Mouse (Mus musculus) lung, embryonic 15.5 days (tissue): Measurements from ENCODE around the gene Ptprj. TPM values are rescaled to one million over a fixed set of nuclear protein-coding genes. Genes with fewer than 3 reads are reported as not detected.
A peak's percentile ranks its signal among the peaks of the same experiment; 100 is the strongest.

Experiments used
- ATAC-seq: fragments of 200-750 bp; cut with Nextera tagmentation; 2 replicates; pipeline ENCODE4 v1.8.0; 2017; ENCODE audit warnings: moderate number of reproducible peaks, borderline replicate concordance; ENCODE audit not compliant: low FRiP score, low TSS enrichment; ENCODE audit errors: extremely low read depth
- H3K27ac ChIP-seq: fragments of 300-500 bp; sonication (generic); 2 replicates; pipeline ENCODE4 v1.5.1; 2015; ENCODE audit warnings: moderate library complexity, mild to moderate bottlenecking, inconsistent platforms
- H3K27me3 ChIP-seq: fragments of 300-500 bp; sonication (generic); 2 replicates; pipeline ENCODE4 v1.6.1; 2015; ENCODE audit warnings: inconsistent platforms
- H3K36me3 ChIP-seq: fragments of 300-500 bp; sonication (generic); 2 replicates; pipeline ENCODE4 v1.6.1; 2015; ENCODE audit warnings: inconsistent platforms
- H3K4me1 ChIP-seq: fragments of 300-500 bp; sonication (generic); 2 replicates; pipeline ENCODE4 v1.6.1; 2015; ENCODE audit warnings: inconsistent platforms
- H3K4me2 ChIP-seq: fragments of 300-500 bp; sonication (generic); 2 replicates; pipeline ENCODE4 v1.6.1; 2015; ENCODE audit warnings: inconsistent platforms, mild to moderate bottlenecking, moderate library complexity
- H3K4me3 ChIP-seq: fragments of 300-500 bp; sonication (generic); 2 replicates; pipeline ENCODE4 v1.5.1; 2015; ENCODE audit warnings: mild to moderate bottlenecking, inconsistent platforms
- H3K9ac ChIP-seq: fragments of 300-500 bp; sonication (generic); 2 replicates; pipeline ENCODE4 v1.6.1; 2015; ENCODE audit warnings: inconsistent platforms
- H3K9me3 ChIP-seq: fragments of 300-500 bp; sonication (generic); 2 replicates; pipeline ENCODE4 v1.6.1; 2016; ENCODE audit warnings: inconsistent platforms
- WGBS: fragments of 180-500 bp; shearing (Covaris S2); methylation state at CpG from one replicate; pipeline ENCODE4 v1.1.7; 2015; 5-methylcytosine and 5-hydroxymethylcytosine counted together
- polyA plus RNA-seq: library from polyadenylated mRNA; unstranded; fragments of >200 nt; fragmentation: Nextera tagmentation; extraction: Ambion mirVana; gene quantifications from 2 replicates; pipeline ENCODE4 v1.2.1, GENCODE M21; 2015

Ptprj gene
- polyA plus RNA-seq, 1 experiment from 2014 or later: 3.4 TPM

DNA sequence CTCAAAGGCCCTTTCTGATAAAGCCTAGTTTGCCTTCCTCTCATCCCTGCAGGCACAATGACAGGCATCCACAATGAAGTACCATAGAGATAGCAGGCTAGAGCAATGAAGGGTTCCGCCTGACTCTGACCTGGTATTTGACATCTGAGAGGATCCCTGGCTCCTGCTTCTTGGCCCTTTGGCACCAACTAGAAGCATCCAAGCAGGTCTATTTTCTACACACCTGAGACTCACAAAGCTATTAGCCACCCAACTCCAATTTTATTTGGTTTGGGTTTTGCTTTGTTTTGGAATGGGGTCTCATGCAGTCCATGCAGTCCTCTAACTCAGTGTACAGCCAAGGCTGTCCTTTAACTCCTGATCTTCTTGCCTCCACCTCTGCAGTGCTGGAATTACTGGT is 7.7 kb upstream of the Ptprj start:
- Histone ChIP-seq H3K36me3 (no peaks in the 10 kb centered on the region), H3K4me1 (peaks cover 10% of the 10 kb centered on the region), H3K9me3 (no peaks in the 10 kb centered on the region), H3K9ac (no peak overlapping the region), H3K4me3 (no peak overlapping the region), H3K27ac (no peak overlapping the region), H3K4me2 (no peak overlapping the region), H3K27me3 (no peaks in the 10 kb centered on the region)
- WGBS: 79% methylated on average over 1 of the region's 1 CpGs
- no peak for ATAC-seq

DNA sequence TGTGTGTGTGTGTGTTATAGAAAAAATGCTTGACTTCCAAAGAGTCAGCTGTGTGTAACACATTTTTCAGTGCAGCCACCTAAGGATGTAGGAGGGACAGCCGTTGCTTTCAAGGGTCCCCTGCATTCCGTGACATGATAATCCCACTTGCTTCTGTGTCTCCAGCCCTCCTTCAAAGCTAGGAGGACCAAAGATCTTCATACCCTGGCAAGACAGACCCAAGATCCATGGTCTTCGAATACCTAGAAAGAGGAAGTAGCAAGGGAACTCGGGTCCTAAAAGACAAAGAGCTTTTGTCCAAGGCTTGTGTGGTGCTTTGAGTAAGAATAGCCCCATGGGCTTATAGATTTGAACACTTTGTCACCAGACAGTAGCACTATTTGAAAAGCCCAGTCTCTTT is 4.1 kb upstream of the Ptprj start:
- Histone ChIP-seq H3K27me3 (peaks cover 3% of the 10 kb centered on the region; the same call in 1 of the 2 replicates), H3K9ac (no peak overlapping the region), H3K27ac (peak overlapping the region; percentile 79), H3K4me1 (peaks cover 18% of the 10 kb centered on the region), H3K4me2 (no peak overlapping the region), H3K9me3 (no peaks in the 10 kb centered on the region), H3K4me3 (no peak overlapping the region), H3K36me3 (no peaks in the 10 kb centered on the region)
- no peak for ATAC-seq
- WGBS: 42% methylated on average over 4 of the region's 4 CpGs

DNA sequence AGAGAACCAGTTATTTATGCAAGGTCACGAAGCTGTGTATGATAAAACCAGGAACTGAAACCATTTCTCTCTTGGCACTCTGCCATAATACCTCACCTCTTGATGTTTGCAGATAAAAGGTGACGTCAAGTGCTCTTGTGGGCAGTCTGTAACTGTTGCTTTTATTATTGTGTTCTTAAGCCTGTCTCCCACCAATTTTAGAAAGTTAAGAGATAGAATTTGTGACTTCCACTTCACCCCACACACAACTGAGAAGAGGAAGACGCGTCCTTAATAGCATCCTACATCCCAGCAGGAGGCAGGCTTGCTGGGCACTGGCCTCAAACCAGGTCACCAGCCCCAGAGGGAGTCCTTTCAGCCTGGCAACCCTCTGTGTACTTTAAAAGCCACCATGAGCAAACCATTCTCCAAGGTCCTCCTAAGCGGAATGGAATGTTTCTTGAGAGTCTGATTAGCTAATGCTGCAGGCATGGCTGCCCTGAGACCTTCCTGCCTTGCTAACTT is 3.2 kb upstream of the Ptprj start:
- WGBS: 16% methylated on average over 5 of the region's 5 CpGs
- no peak overlapping the region; the same call in 1 of the 2 replicates for H3K4me2 ChIP-seq
- H3K27ac ChIP-seq: peak overlapping the region; percentile 79
- no peak for ATAC-seq
- no peak overlapping the region for H3K9ac ChIP-seq
- H3K4me1 ChIP-seq: peaks cover 24% of the 10 kb centered on the region
- H3K36me3 ChIP-seq: no peaks in the 10 kb centered on the region
- no peaks in the 10 kb centered on the region for H3K9me3 ChIP-seq
- no peak overlapping the region for H3K4me3 ChIP-seq
- H3K27me3 ChIP-seq: peaks cover 3% of the 10 kb centered on the region; the same call in 1 of the 2 replicates

DNA sequence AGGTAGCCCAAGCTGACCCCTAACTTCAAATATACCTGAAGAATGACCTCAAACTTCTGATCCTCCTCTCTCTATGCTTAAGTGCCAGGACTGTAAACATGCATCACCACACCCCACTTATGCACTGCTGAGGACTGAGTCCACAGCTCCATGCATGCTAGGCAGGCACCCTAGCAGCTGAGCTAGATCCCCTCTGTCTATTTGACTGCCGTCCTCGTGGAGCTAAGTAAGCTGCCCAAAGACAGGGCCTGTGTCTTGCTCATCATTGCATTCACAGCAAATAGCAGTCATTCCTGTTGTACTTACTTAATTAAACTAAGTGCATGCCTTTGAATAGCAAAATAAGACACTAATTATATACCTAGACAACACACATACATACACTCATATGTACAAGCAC is 2.4 kb upstream of the Ptprj start:
- H3K27ac ChIP-seq: no peak overlapping the region
- 36% methylated on average over 2 of the region's 2 CpGs for WGBS
- peaks cover 3% of the 10 kb centered on the region; the same call in 1 of the 2 replicates for H3K27me3 ChIP-seq
- H3K36me3 ChIP-seq: no peaks in the 10 kb centered on the region
- no peaks in the 10 kb centered on the region for H3K9me3 ChIP-seq
- H3K4me2 ChIP-seq: no peak overlapping the region
- H3K4me1 ChIP-seq: peaks cover 30% of the 10 kb centered on the region
- no peak for ATAC-seq
- H3K9ac ChIP-seq: no peak overlapping the region
- H3K4me3 ChIP-seq: no peak overlapping the region

DNA sequence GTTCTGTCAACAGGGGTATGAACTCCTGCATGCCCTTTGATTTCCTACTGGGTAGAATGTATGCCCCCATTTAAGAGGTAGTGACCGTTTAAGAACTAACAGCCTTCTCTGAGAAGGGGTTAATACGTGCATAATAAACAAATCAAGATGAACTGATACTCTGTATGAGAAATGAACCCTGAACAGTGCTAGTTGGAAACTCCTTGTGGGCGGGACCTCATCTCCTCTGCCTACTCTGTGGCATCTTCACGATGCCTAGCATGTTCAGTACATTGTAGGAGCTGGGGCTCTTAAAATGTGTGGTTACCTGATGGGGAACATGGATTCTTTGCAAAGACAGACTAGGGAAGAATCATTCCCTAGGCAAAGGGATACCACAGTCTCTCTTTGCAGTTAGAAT is 1.9 kb upstream of the Ptprj start:
- Histone ChIP-seq H3K36me3 (no peaks in the 10 kb centered on the region), H3K4me1 (peaks cover 30% of the 10 kb centered on the region), H3K9me3 (no peaks in the 10 kb centered on the region), H3K9ac (no peak overlapping the region), H3K27ac (no peak overlapping the region), H3K27me3 (peaks cover 3% of the 10 kb centered on the region; the same call in 1 of the 2 replicates), H3K4me2 (no peak overlapping the region), H3K4me3 (no peak overlapping the region)
- no peak for ATAC-seq
- WGBS: 48% methylated on average over 4 of the region's 4 CpGs

DNA sequence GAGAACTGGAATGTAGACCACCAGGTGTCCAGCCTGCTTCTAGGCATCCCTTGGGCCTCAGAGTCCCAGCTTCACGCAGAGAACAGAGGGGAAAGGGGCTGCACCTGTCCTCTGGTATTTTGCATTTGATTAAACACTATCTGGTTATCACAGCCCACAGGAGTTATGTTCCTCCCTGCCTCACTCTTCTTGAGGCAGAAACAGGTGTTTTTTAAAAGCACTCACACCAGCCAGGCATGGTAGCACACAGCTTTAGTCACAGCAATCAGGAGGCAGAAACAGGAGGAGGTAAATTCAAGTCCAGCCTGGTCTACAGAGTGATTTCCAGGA is 1.3 kb upstream of the Ptprj start:
- H3K27ac ChIP-seq: no peak overlapping the region
- H3K9me3 ChIP-seq: no peaks in the 10 kb centered on the region
- H3K36me3 ChIP-seq: no peaks in the 10 kb centered on the region
- no peak overlapping the region for H3K9ac ChIP-seq
- H3K4me2 ChIP-seq: no peak overlapping the region
- peaks cover 30% of the 10 kb centered on the region for H3K4me1 ChIP-seq
- ATAC-seq: no peak
- no peak overlapping the region for H3K4me3 ChIP-seq
- H3K27me3 ChIP-seq: peaks cover 3% of the 10 kb centered on the region; the same call in 1 of the 2 replicates
- 18% methylated on average over 1 of the region's 1 CpGs for WGBS

DNA sequence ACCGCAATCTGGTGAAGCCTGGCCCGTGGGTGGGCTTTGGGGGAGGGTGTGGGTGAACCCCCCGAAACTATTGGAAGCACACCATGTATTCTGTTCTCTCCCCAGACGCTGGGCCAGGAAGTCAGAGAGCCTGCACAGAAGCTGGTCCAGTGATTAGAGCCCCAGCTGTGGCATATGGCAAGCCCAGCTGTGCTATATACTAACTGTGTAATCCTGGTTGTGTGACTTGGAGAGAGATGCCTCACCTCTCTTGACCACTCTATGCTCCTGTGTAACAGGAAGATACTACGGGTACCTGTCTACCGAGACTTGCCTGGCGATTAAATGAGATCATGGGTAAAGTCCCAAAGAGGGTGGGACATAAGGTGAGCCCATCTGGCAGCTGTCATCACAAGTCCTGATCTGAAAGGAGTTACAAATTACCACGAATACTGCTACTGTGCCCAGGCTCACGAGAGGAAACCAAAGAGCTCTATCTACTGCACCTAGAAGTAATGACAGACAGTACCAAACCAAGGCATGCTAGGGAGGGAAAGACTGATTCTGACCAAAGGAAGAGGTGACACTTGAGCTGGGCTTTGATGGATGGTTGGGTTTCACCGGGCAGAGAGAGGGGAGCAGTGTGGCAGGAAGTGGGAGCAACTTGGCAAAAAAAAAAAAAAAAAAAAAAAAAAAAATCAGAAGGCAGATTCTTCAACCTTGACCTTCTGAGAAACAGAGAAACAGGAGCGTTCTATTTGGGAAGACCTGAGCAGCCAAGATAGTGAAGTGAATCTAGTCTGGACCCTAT is 754 bp upstream of the Ptprj start:
- peak overlapping the region; percentile 90 for H3K27ac ChIP-seq
- H3K36me3 ChIP-seq: no peaks in the 10 kb centered on the region
- H3K4me3 ChIP-seq: peak overlapping the region; percentile 62
- H3K4me1 ChIP-seq: peaks cover 30% of the 10 kb centered on the region
- H3K9me3 ChIP-seq: no peaks in the 10 kb centered on the region
- no peak; the same call in 1 of the 2 replicates for ATAC-seq
- WGBS: 8% methylated on average over 11 of the region's 11 CpGs
- H3K27me3 ChIP-seq: peaks cover 3% of the 10 kb centered on the region; the same call in 1 of the 2 replicates
- peak overlapping the region; percentile 99 for H3K4me2 ChIP-seq
- H3K9ac ChIP-seq: peak overlapping the region; percentile 88

DNA sequence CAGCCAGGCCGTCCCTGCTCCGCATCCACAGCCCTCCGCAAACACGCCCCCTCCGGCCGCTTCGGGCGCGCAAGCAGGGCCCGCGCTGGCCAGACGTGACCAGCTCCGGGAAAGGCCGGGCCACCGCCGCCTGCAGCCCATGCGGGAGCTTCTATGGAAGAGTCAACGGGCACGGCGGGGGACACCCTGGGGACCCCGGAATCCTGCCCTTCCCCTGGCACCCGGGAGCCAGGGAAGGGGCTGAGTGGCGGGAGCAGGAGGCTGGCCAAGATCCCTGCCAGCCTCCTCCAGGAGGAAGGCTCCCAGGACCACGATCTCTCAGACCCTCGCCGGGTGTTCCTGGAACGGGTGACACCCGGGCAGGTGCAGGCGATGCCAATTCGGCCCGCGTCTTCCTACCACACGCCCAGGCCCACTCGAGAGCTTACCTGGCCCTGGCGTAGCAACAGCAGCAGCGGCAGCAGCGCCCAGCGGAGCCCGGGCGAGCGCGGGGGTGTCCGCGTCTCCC is 665 bp downstream of the Ptprj start:
- H3K27ac ChIP-seq: peak overlapping the region; percentile 90
- peak overlapping the region; percentile 62 for H3K4me3 ChIP-seq
- peak; percentile 40 for ATAC-seq
- no peaks in the 10 kb centered on the region for H3K9me3 ChIP-seq
- H3K4me1 ChIP-seq: peaks cover 31% of the 10 kb centered on the region
- no peaks in the 10 kb centered on the region for H3K36me3 ChIP-seq
- H3K27me3 ChIP-seq: peaks cover 3% of the 10 kb centered on the region; the same call in 1 of the 2 replicates
- H3K9ac ChIP-seq: peak overlapping the region; percentile 88
- WGBS: 0% methylated on average over 38 of the region's 44 CpGs
- peak overlapping the region; percentile 99 for H3K4me2 ChIP-seq

DNA sequence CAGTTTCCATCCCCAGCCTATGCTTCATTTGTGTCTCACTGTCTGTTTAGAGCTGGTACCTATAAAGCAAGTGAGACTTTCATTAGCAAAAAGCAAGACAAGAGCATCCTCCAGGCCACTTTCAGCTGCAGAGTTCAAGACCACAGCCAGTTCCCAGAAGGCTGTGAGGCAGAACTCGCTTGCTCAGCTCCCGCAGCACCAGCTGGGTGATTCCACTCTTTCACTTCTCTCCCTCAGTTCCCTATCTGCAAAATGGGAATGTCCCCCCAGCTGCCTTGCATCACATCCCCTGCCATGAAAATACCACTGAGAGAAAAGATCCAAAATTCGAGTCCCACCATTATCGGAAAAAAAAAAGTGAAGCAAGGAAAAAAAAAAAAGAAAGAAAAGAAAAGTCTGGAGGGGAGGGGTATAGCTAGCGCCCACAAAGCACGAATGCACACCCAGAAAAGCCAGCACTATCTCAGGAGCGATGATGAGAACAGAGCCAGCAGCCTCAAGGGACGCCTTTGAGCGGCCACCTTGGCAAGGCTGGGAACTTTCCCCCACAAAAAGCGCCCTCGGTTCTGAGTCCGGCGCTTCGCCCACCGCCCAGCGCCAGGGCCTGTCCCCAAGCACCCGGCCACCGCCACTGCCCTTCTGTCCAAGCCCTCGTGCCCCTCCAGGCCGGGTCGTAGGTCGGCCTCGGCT is 1.3 kb downstream of the Ptprj start:
- WGBS: 1% methylated on average over 23 of the region's 23 CpGs
- Histone ChIP-seq H3K4me3 (peak overlapping the region; percentile 62), H3K36me3 (no peaks in the 10 kb centered on the region)

DNA sequence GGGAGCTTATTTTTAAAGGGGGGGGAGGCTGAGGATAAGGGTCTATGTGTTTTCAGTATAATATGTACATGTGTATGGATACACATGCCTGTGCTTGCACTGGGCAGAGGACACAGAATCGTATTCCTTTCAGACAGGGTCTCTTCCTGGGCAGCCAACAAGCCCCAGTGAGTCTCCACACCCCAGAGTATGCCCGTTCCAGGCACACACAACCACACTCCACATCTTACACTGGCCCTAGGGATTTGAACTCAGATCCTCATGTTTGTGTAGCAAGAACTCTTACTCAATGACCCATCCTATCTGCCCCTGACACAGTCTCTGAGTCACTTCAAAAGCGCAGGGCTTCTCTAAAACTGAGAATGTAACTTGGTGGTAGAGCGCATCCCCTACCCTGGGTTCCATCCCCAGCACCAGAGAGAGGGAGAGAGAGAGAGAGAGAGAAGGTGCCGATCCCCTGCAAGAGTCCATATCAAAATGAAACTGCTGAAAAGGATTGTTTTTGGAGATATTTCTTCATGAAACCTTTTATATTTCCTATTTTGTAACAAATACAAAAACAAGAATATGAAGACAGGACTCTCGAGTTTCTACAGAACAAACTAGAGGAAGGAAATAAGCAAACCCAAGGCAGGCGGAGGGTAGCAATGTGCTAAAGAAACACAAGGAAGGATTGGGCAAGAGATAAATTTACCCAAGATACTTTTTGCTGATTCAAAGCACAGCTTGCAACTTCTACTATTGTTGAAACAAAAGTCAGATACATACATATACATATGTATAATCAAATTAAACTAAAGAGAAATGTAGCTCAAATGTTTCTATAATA is 2.8 kb downstream of the Ptprj start:
- no peak overlapping the region for H3K4me2 ChIP-seq
- no peak for ATAC-seq
- no peak overlapping the region for H3K27ac ChIP-seq

More for the DNA sequence above, 1.3 kb downstream of the Ptprj start:
- peaks cover 3% of the 10 kb centered on the region; the same call in 1 of the 2 replicates for H3K27me3 ChIP-seq
- H3K4me2 ChIP-seq: peak overlapping the region; percentile 99
- no peak for ATAC-seq
- peaks cover 29% of the 10 kb centered on the region for H3K4me1 ChIP-seq
- H3K9me3 ChIP-seq: no peaks in the 10 kb centered on the region
- H3K9ac ChIP-seq: peak overlapping the region; percentile 88
- H3K27ac ChIP-seq: peak overlapping the region; percentile 90

DNA sequence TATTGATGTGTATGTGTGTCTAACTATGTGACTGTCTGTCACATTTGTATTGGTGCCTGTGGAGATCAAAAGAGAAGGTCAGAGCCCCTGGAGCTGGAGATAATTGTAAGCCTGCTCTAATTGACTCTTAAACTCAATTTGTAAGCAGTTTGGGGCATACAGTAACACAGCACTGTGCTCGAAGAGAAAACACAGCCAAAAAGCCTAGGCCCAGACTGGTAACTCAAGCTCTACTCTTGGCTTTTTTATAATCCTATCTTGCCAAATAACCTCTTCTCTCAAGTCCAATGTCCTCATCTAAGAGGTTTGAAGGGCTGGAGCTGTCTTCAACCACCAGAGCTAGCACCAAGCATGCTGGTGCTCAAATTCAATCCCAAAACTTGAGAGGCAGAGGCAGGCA is 3.5 kb downstream of the Ptprj start:
- no peak overlapping the region for H3K9ac ChIP-seq
- no peak overlapping the region for H3K4me2 ChIP-seq
- 62% methylated on average over 1 of the region's 1 CpGs for WGBS
- peaks cover 2% of the 10 kb centered on the region; the same call in 1 of the 2 replicates for H3K27me3 ChIP-seq
- no peaks in the 10 kb centered on the region for H3K9me3 ChIP-seq
- no peak overlapping the region for H3K4me3 ChIP-seq
- H3K4me1 ChIP-seq: peaks cover 34% of the 10 kb centered on the region
- H3K27ac ChIP-seq: no peak overlapping the region
- no peak for ATAC-seq
- H3K36me3 ChIP-seq: no peaks in the 10 kb centered on the region

More for the DNA sequence above, 2.8 kb downstream of the Ptprj start:
- peaks cover 28% of the 10 kb centered on the region for H3K4me1 ChIP-seq
- H3K9ac ChIP-seq: no peak overlapping the region
- no peak overlapping the region for H3K4me3 ChIP-seq
- H3K9me3 ChIP-seq: no peaks in the 10 kb centered on the region
- no peaks in the 10 kb centered on the region for H3K36me3 ChIP-seq
- peaks cover 3% of the 10 kb centered on the region; the same call in 1 of the 2 replicates for H3K27me3 ChIP-seq
- WGBS: 84% methylated on average over 7 of the region's 7 CpGs
